Mouse (Mus musculus): ENCODE results near the gene Gm1043. TPM values are rescaled to one million over a fixed set of nuclear protein-coding genes. Genes with fewer than 3 reads are reported as not detected.

The Gm1043 gene
- polyA plus RNA-seq, 1 experiment = 5.2 TPM

- TF ChIP-seq POLR2A (IDR thresholded peaks at IDR 0.05; ENCODE audit: control insufficient read depth, low read depth, low read length) = no peak
- TF ChIP-seq CTCF (IDR thresholded peaks at IDR 0.05; ENCODE audit: control insufficient read depth, insufficient read depth, insufficient replicate concordance, low read depth, low read length) = no peak
- peaks cover 9% of the 10 kb centered on the region for H3K4me1 ChIP-seq (ENCODE audit: control insufficient read depth, insufficient read depth, low read length)
- H3K4me3 ChIP-seq (ENCODE audit: control insufficient read depth, low read depth, low read length) = no peak overlapping the region
- no peaks in the 10 kb centered on the region for H3K36me3 ChIP-seq (ENCODE audit: control insufficient read depth, insufficient read depth, low read length)
- H3K27me3 ChIP-seq (ENCODE audit: control insufficient read depth, insufficient read depth, low read length) = no peaks in the 10 kb centered on the region
- H3K27ac ChIP-seq (ENCODE audit: control insufficient read depth, insufficient read depth, low read depth, low read length) = no peak overlapping the region
Observed at GRCm38 (mm10) chr5:37085918-37086317, 748 bp downstream of the Gm1043 start.

DNA sequence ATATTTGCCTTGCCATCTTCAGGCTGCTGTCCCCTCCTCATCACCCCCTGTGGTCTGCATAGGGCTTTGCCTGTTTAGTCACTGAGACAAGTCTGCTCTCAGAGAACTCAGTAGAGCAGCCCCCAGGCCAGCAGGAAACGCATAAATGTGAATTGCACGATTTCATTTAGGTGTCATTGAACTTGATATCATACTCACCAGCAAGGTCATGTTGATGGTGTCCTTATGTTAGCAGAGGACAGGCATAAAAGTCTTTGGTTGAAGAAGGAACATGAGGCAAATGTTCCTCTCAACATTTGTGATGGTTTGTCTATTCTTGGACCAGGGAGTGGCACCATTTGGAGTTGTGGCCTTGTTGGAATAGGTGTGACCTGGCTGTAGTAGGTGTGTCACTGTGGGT, 2.6 kb downstream of the Gm1043 start:
- no peaks in the 10 kb centered on the region for H3K36me3 ChIP-seq (ENCODE audit: control insufficient read depth, insufficient read depth, low read length)
- H3K27me3 ChIP-seq (ENCODE audit: control insufficient read depth, insufficient read depth, low read length) = no peaks in the 10 kb centered on the region
- H3K4me3 ChIP-seq (ENCODE audit: control insufficient read depth, low read depth, low read length) = no peak overlapping the region
- H3K4me1 ChIP-seq (ENCODE audit: control insufficient read depth, insufficient read depth, low read length) = peaks cover 11% of the 10 kb centered on the region
- TF ChIP-seq POLR2A (IDR thresholded peaks at IDR 0.05; ENCODE audit: control insufficient read depth, low read depth, low read length) = no peak
- TF ChIP-seq CTCF (IDR thresholded peaks at IDR 0.05; ENCODE audit: control insufficient read depth, insufficient read depth, insufficient replicate concordance, low read depth, low read length) = no peak
- no peak overlapping the region for H3K27ac ChIP-seq (ENCODE audit: control insufficient read depth, insufficient read depth, low read depth, low read length)

DNA sequence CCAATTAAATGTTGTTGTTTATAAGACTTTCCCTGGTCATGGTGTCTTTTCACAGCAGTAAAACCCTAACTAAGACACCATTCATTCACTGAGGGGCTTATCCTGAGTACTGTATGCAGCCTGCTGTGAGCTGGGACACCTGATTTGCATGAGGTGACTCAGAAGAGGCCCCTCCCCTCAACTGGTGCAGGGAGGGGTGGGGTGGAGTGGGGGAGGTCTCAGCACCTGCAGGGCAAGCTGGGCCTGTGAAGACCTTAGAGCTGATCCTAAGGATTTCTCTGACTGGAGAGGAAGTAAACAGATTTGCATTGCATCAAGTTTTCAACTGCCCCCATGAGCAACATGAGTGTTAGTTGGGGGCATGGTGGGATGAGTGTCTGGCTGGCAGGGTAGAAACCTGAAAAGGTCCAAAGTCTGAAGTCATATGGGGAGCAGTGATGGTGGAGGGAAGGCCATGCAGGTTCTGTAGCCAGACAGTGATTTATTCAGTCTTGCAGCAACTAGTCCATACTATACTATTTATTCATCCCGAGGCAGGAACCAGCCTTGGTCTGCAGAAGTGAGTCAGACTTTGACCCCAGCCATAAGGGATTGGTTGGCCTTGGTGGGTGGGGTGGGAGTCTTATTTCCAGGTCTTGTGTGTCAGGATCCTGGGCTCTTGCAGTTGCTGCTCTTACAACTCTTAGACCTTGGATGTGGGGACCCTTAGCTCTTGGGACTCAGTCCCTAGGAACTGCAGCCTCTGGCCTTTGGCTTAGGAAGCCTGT, 3.4 kb downstream of the Gm1043 start:
- Histone ChIP-seq H3K4me1 (ENCODE audit: control insufficient read depth, insufficient read depth, low read length) (peaks cover 11% of the 10 kb centered on the region), H3K36me3 (ENCODE audit: control insufficient read depth, insufficient read depth, low read length) (no peaks in the 10 kb centered on the region), H3K27me3 (ENCODE audit: control insufficient read depth, insufficient read depth, low read length) (no peaks in the 10 kb centered on the region), H3K27ac (ENCODE audit: control insufficient read depth, insufficient read depth, low read depth, low read length) (no peak overlapping the region), H3K4me3 (ENCODE audit: control insufficient read depth, low read depth, low read length) (no peak overlapping the region)
- no peak for TF ChIP-seq POLR2A (IDR thresholded peaks at IDR 0.05; ENCODE audit: control insufficient read depth, low read depth, low read length)
- no peak for TF ChIP-seq CTCF (IDR thresholded peaks at IDR 0.05; ENCODE audit: control insufficient read depth, insufficient read depth, insufficient replicate concordance, low read depth, low read length)

- Histone ChIP-seq H3K36me3 (ENCODE audit: control insufficient read depth, insufficient read depth, low read length) (no peaks in the 10 kb centered on the region), H3K27ac (ENCODE audit: control insufficient read depth, insufficient read depth, low read depth, low read length) (no peak overlapping the region), H3K27me3 (ENCODE audit: control insufficient read depth, insufficient read depth, low read length) (no peaks in the 10 kb centered on the region), H3K4me1 (ENCODE audit: control insufficient read depth, insufficient read depth, low read length) (peaks cover 9% of the 10 kb centered on the region), H3K4me3 (ENCODE audit: control insufficient read depth, low read depth, low read length) (peak overlapping the region; percentile 64)
- TF ChIP-seq POLR2A (IDR thresholded peaks at IDR 0.05; ENCODE audit: control insufficient read depth, low read depth, low read length) (no peak), CTCF (IDR thresholded peaks at IDR 0.05; ENCODE audit: control insufficient read depth, insufficient read depth, insufficient replicate concordance, low read depth, low read length) (no peak)
Observed at GRCm38 (mm10) chr5:37091171-37091628, 6.0 kb downstream of the Gm1043 start.

DNA sequence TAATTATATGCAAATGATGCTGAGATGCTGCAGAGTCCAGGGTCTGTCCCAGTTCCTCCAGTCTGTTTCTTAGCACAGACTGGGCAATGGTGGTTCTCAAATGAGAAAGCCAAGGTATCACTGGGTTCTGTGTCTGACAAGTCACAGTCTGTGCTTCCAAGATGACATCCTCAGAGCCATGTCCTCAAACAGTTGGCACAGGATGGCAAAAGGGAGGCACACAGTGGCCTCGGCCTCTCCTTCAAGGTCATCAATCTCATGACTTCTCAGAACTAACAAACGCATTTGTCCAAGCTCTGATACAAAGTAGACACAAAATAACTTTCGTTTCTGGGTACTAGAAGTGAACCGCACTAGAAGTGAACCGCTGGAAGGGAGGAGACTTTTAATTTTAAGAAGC, 9.8 kb downstream of the Gm1043 start:
- Histone ChIP-seq H3K4me3 (ENCODE audit: control insufficient read depth, low read depth, low read length) (no peak overlapping the region), H3K27me3 (ENCODE audit: control insufficient read depth, insufficient read depth, low read length) (no peaks in the 10 kb centered on the region), H3K36me3 (ENCODE audit: control insufficient read depth, insufficient read depth, low read length) (no peaks in the 10 kb centered on the region), H3K4me1 (ENCODE audit: control insufficient read depth, insufficient read depth, low read length) (peaks cover 9% of the 10 kb centered on the region), H3K27ac (ENCODE audit: control insufficient read depth, insufficient read depth, low read depth, low read length) (no peak overlapping the region; the same call in none of the 2 replicates)
- TF ChIP-seq POLR2A (IDR thresholded peaks at IDR 0.05; ENCODE audit: control insufficient read depth, low read depth, low read length) (no peak), CTCF (IDR thresholded peaks at IDR 0.05; ENCODE audit: control insufficient read depth, insufficient read depth, insufficient replicate concordance, low read depth, low read length) (no peak)

DNA sequence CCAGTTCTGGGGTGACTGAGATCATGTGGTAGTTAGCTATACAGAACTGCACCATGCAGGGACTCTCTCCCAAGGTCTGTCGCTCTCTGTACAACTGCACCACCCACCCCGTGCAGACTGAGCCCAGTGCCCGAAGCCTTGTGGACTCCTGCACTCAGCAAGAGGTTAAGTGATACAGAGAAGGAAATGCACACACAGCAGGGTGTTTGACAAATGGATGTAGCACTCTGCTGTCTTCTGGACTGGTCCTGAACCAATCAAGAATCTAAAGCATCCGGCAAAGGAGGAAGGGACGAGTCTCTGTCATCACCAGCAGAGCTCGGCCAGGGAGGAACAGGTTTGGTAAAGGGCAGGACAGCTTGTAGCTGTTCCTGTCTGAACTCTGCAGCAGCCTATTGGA, 12.4 kb downstream of the Gm1043 start:
- no peak overlapping the region for H3K4me3 ChIP-seq (ENCODE audit: control insufficient read depth, low read depth, low read length)
- no peak for TF ChIP-seq CTCF (IDR thresholded peaks at IDR 0.05; ENCODE audit: control insufficient read depth, insufficient read depth, insufficient replicate concordance, low read depth, low read length)
- no peak for TF ChIP-seq POLR2A (IDR thresholded peaks at IDR 0.05; ENCODE audit: control insufficient read depth, low read depth, low read length)
- H3K36me3 ChIP-seq (ENCODE audit: control insufficient read depth, insufficient read depth, low read length) = no peaks in the 10 kb centered on the region
- H3K27me3 ChIP-seq (ENCODE audit: control insufficient read depth, insufficient read depth, low read length) = no peaks in the 10 kb centered on the region
- no peak overlapping the region for H3K27ac ChIP-seq (ENCODE audit: control insufficient read depth, insufficient read depth, low read depth, low read length)
- H3K4me1 ChIP-seq (ENCODE audit: control insufficient read depth, insufficient read depth, low read length) = no peaks in the 10 kb centered on the region

DNA sequence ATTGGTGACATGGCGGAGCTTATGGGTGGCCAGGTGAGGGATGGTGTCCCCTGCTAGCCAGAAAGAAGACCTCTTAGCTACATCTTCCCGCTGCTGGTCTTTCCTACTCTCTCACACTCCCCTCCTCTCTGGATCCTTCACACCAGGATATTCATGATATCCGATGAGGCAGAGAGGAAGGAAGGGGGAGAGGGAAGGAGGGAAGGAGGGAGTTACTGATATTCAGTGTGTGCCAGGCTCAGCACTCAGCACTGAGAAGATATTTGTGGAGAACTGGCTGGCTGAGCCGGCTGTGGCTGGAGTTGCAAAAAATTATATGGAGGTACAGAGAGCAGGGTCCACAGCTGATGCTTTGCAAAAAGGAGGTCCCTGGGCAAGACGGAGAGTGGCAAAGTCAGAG, 15.6 kb downstream of the Gm1043 start:
- H3K4me3 ChIP-seq (ENCODE audit: control insufficient read depth, low read depth, low read length) = no peak overlapping the region
- no peak for TF ChIP-seq POLR2A (IDR thresholded peaks at IDR 0.05; ENCODE audit: control insufficient read depth, low read depth, low read length)
- no peak for TF ChIP-seq CTCF (IDR thresholded peaks at IDR 0.05; ENCODE audit: control insufficient read depth, insufficient read depth, insufficient replicate concordance, low read depth, low read length)
- H3K27me3 ChIP-seq (ENCODE audit: control insufficient read depth, insufficient read depth, low read length) = no peaks in the 10 kb centered on the region
- H3K4me1 ChIP-seq (ENCODE audit: control insufficient read depth, insufficient read depth, low read length) = no peaks in the 10 kb centered on the region
- no peaks in the 10 kb centered on the region for H3K36me3 ChIP-seq (ENCODE audit: control insufficient read depth, insufficient read depth, low read length)
- no peak overlapping the region for H3K27ac ChIP-seq (ENCODE audit: control insufficient read depth, insufficient read depth, low read depth, low read length)

Data from testis, adult 2 months (tissue).